In the genomic region with DNA sequence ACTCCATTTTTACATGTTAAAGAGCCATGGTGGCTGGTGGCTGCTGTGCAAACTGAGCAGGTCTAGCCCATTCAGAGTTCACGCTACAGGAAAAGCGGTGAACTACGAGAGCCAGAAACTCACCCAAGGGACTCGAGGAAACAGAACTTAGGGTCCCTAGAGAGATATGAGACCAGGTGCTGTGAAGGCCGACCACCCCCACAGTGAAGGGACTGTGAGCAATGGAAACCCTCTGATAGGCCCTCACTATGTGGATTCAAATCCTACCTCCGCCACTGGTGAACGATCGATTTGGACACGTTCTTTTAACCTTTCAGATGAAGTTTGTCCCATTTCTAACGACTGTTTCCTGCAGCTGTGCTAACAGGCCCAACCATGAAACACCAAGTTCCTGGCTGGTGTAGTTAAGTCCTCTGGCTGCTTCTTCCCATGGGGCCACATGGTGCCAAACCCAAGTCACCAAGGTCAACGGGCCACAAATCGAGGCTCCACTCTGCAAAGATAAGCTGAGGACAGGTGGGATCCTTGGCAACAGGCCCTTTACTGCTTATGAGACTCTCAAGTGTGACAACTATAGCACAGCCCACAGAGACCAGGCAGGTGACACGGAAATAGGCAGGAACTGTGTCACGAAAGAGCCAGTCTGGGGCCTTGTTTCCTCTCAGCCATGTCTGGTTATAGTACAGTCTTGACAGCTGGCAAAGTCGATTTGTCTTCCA, we compare ENCODE assay signal across 16 mouse cellular contexts. TPM values are rescaled to one million over a fixed set of nuclear protein-coding genes. Genes with fewer than 3 reads are reported as not detected.
A peak's percentile ranks its signal among the peaks of the same experiment; 100 is the strongest.
DNase-seq lines count a peak whose midpoint lies in the region; ATAC-seq and TF ChIP-seq lines count a peak whose summit lies in the region.
"Had no signal": no experiment of that assay in that cellular context is flagged by ENCODE, and none has a peak within 500 bp of the region (broad histone marks: within the 10 kb centered on the region; RNA-seq: fewer than 3 reads in every experiment).

No protein-coding gene starts in this region.

- no peak for TF ChIP-seq POLR2A in kidney, adult 2 months (IDR thresholded peaks at IDR 0.05; ENCODE audit: low read depth, low read length)
- TF ChIP-seq POLR2A in small intestine, adult 2 months (IDR thresholded peaks at IDR 0.05; ENCODE audit: low read depth, low read length) = no peak

- no peaks in the 10 kb centered on the region for H3K27me3 ChIP-seq in kidney, adult 2 months (replicated peaks; ENCODE audit: control insufficient read depth, insufficient read depth, low read length)
- H3K27me3 ChIP-seq in small intestine, adult 2 months (ENCODE audit: control insufficient read depth, insufficient read depth, low read length) = no peaks in the 10 kb centered on the region
- H3K27me3 ChIP-seq: lung, embryonic 15.5 days had no signal

- peak overlapping the region; percentile 77 for H3K27ac ChIP-seq in kidney, adult 2 months (ENCODE audit: insufficient read depth, low read depth, low read length)
- peak overlapping the region; percentile 73 for H3K27ac ChIP-seq in small intestine, adult 2 months (ENCODE audit: insufficient read depth, low read depth, low read length)
- H3K27ac ChIP-seq: forebrain, embryonic 10.5 days; lung, embryonic 15.5 days had no signal

- peaks cover 16% of the 10 kb centered on the region for H3K36me3 ChIP-seq in kidney, adult 2 months (ENCODE audit: control insufficient read depth, insufficient read depth, low read length)
- H3K36me3 ChIP-seq in small intestine, adult 2 months (ENCODE audit: control insufficient read depth, insufficient read depth, low read length) = peaks cover 39% of the 10 kb centered on the region

- DNase-seq in kidney, adult 2 months = peak; percentile 38
- DNase-seq in kidney, postnatal 36 days = no peak
- peak; percentile 9 for DNase-seq in thymus, postnatal 0 days (ENCODE audit: low spot score)
- no peak for DNase-seq in thymus, postnatal 25 days
- no peak for DNase-seq in ovary, postnatal 10 days (ENCODE audit: low spot score)
- no peak for DNase-seq in layer of hippocampus, adult 9-10 months (ENCODE audit: low spot score)
- DNase-seq: adrenal gland, adult 2 months; embryo, embryonic 11 days had no signal

- peaks cover 30% of the 10 kb centered on the region for H3K4me1 ChIP-seq in kidney, adult 2 months (ENCODE audit: control insufficient read depth, insufficient read depth, low read length)
- peaks cover 20% of the 10 kb centered on the region; the same call in 1 of the 2 replicates for H3K4me1 ChIP-seq in small intestine, adult 2 months (ENCODE audit: control insufficient read depth, insufficient read depth, insufficient read length, low read length)

- 64% methylated on average over 15 of the region's 15 CpGs for WGBS in kidney, adult 2 months
- WGBS in small intestine, adult 2 months = 30% methylated on average over 15 of the region's 15 CpGs

- no peak for ATAC-seq in megakaryocyte-erythroid progenitor cell, adult 5-6 weeks (replicated peaks; ENCODE audit: low FRiP score, low TSS enrichment, poor library complexity, severe bottlenecking)
- ATAC-seq: CD4-positive, CD25-positive, alpha-beta regulatory T cell, adult 4 months had no signal

- TF ChIP-seq CTCF in kidney, adult 2 months (conservative IDR thresholded peaks at IDR 0.05; ENCODE audit: insufficient read depth, insufficient read length, low read depth, low read length) = no peak
- TF ChIP-seq CTCF in small intestine, adult 2 months (IDR thresholded peaks at IDR 0.05; ENCODE audit: extremely low read depth, insufficient read length, insufficient replicate concordance, low read depth, low read length) = no peak

- H3K4me3 ChIP-seq in kidney, adult 2 months (ENCODE audit: insufficient read depth, low read depth, low read length) = no peak overlapping the region
- H3K4me3 ChIP-seq in small intestine, adult 2 months (ENCODE audit: low read depth, low read length) = no peak overlapping the region
- H3K4me3 ChIP-seq: forebrain, embryonic 10.5 days; heart, embryonic 12.5 days; lung, embryonic 15.5 days had no signal

RNA-seq across cellular contexts. Expression of a gene that starts 17.9 kb away (rescaled TPM):
- polyA plus RNA-seq in kidney, adult 2 months (2012; rRNA removed) = 1.4 and 2.6 TPM in 2 replicates
- polyA plus RNA-seq in thymus, postnatal 0 days (2015; fragmentation: Nextera tagmentation; extraction: Ambion mirVana) = 0.08 and 0.12 TPM in 2 replicates
- 0.49 and 2.7 TPM in 2 replicates for polyA plus RNA-seq in small intestine, adult 2 months (2012; rRNA removed)
- not detected in 2 replicates for total RNA-seq in megakaryocyte-erythroid progenitor cell, adult 5-6 weeks (2014; fragmentation: Nextera tagmentation)
- total RNA-seq in megakaryocyte-erythroid progenitor cell, adult 5-6 weeks (2017) = 0.09 TPM in 1 of 2 replicates, not detected in the other
- polyA plus RNA-seq: CD4-positive, CD25-positive, alpha-beta regulatory T cell, adult 4 months; forebrain, embryonic 10.5 days had no signal

RNA-seq across cellular contexts. Expression of a gene that starts 19.9 kb away (rescaled TPM):
- polyA plus RNA-seq in kidney, adult 2 months (2012; rRNA removed) = 0.04 TPM in 1 of 2 replicates, not detected in the other
- not detected in 2 replicates for polyA plus RNA-seq in thymus, postnatal 0 days (2015; fragmentation: Nextera tagmentation; extraction: Ambion mirVana)
- 0.19 and 127 TPM in 2 replicates for polyA plus RNA-seq in small intestine, adult 2 months (2012; rRNA removed)
- not detected in 2 replicates for total RNA-seq in megakaryocyte-erythroid progenitor cell, adult 5-6 weeks (2014; fragmentation: Nextera tagmentation)
- total RNA-seq in megakaryocyte-erythroid progenitor cell, adult 5-6 weeks (2017) = not detected in 2 replicates
- total RNA-seq: adrenal gland, adult 2 months; gastrocnemius, adult 8-10 months had no signal
- polyA plus RNA-seq: adrenal gland, adult 2 months; CD4-positive, CD25-positive, alpha-beta regulatory T cell, adult 4 months; forebrain, embryonic 10.5 days; hindbrain, embryonic 11.5 days had no signal

RNA-seq across cellular contexts. Expression of a gene that starts 20.9 kb away (rescaled TPM):
- 194 and 212 TPM in 2 replicates for polyA plus RNA-seq in kidney, adult 2 months (2012; rRNA removed)
- polyA plus RNA-seq in thymus, postnatal 0 days (2015; fragmentation: Nextera tagmentation; extraction: Ambion mirVana) = 28.7 and 40.4 TPM in 2 replicates
- polyA plus RNA-seq in small intestine, adult 2 months (2012; rRNA removed) = 21.3 and 52.2 TPM in 2 replicates
- 1.0 and 5.3 TPM in 2 replicates for total RNA-seq in megakaryocyte-erythroid progenitor cell, adult 5-6 weeks (2014; fragmentation: Nextera tagmentation)
- 0.23 and 1.3 TPM in 2 replicates for total RNA-seq in megakaryocyte-erythroid progenitor cell, adult 5-6 weeks (2017)

RNA-seq across cellular contexts. Expression of a gene that starts 33.9 kb away (rescaled TPM):
- 94.5 and 122 TPM in 2 replicates for polyA plus RNA-seq in kidney, adult 2 months (2012; rRNA removed)
- 77.2 and 83.7 TPM in 2 replicates for polyA plus RNA-seq in thymus, postnatal 0 days (2015; fragmentation: Nextera tagmentation; extraction: Ambion mirVana)
- 187 and 276 TPM in 2 replicates for polyA plus RNA-seq in small intestine, adult 2 months (2012; rRNA removed)
- total RNA-seq in megakaryocyte-erythroid progenitor cell, adult 5-6 weeks (2014; fragmentation: Nextera tagmentation) = 25.7 and 26.7 TPM in 2 replicates
- 10.9 and 16.0 TPM in 2 replicates for total RNA-seq in megakaryocyte-erythroid progenitor cell, adult 5-6 weeks (2017)

RNA-seq across cellular contexts. Expression of a gene that starts 33.9 kb away (rescaled TPM):
- polyA plus RNA-seq in kidney, adult 2 months (2012; rRNA removed) = 3.0 and 4.6 TPM in 2 replicates
- 9.8 and 10.6 TPM in 2 replicates for polyA plus RNA-seq in thymus, postnatal 0 days (2015; fragmentation: Nextera tagmentation; extraction: Ambion mirVana)
- 16.0 and 22.3 TPM in 2 replicates for polyA plus RNA-seq in small intestine, adult 2 months (2012; rRNA removed)
- total RNA-seq in megakaryocyte-erythroid progenitor cell, adult 5-6 weeks (2014; fragmentation: Nextera tagmentation) = not detected in 2 replicates
- total RNA-seq in megakaryocyte-erythroid progenitor cell, adult 5-6 weeks (2017) = not detected in 2 replicates

Comparison
In these comparisons a context has a peak if more than half of its experiments do, and no peak if none do; other contexts are left out.
1. DNase-seq: peak in kidney, adult 2 months (single experiment) and thymus, postnatal 0 days (single experiment); none in kidney, postnatal 36 days (0 of 2), thymus, postnatal 25 days (single experiment), ovary, postnatal 10 days (single experiment) and layer of hippocampus, adult 9-10 months (single experiment).